29 mouse cellular contexts compared by ENCODE assay signal in genomic region chr16:57747357-57748056, GRCm38 (mm10). TPM values are rescaled to one million over a fixed set of nuclear protein-coding genes. Genes with fewer than 3 reads are reported as not detected.
DNase-seq lines count a peak whose midpoint lies in the region; ATAC-seq lines count a peak whose summit lies in the region.
"Had no signal": no experiment of that assay in that cellular context is flagged by ENCODE, and none has a peak within 500 bp of the region (broad histone marks: within the 10 kb centered on the region; RNA-seq: fewer than 3 reads in every experiment).

No protein-coding gene starts in this region.

- no peak for ATAC-seq in midbrain, embryonic 11.5 days (ENCODE audit: low FRiP score)
- ATAC-seq in midbrain, embryonic 13.5 days = no peak
- ATAC-seq: activated CD4-positive, CD25-positive, alpha-beta regulatory T cell, adult 4 months; forebrain, embryonic 13.5 days had no signal

- no peak overlapping the region for H3K4me2 ChIP-seq in midbrain, embryonic 11.5 days
- H3K4me2 ChIP-seq in midbrain, embryonic 13.5 days (replicated peaks) = no peak overlapping the region
- H3K4me2 ChIP-seq: forebrain, embryonic 13.5 days; heart, embryonic 15.5 days; hindbrain, embryonic 13.5 days; limb, embryonic 13.5 days; liver, embryonic 13.5 days; neural tube, embryonic 12.5 days had no signal

- no peak overlapping the region for H3K4me3 ChIP-seq in midbrain, embryonic 11.5 days (ENCODE audit: low read depth, low read length)
- no peak overlapping the region for H3K4me3 ChIP-seq in midbrain, embryonic 13.5 days (replicated peaks)
- H3K4me3 ChIP-seq: forebrain, embryonic 13.5 days; heart, embryonic 15.5 days; hindbrain, embryonic 13.5 days; layer of hippocampus, adult 2 months; limb, embryonic 13.5 days; liver, embryonic 13.5 days; neural tube, embryonic 12.5 days had no signal

- H3K27me3 ChIP-seq in midbrain, embryonic 11.5 days (ENCODE audit: control insufficient read depth, insufficient read depth, low read length) = no peaks in the 10 kb centered on the region
- H3K27me3 ChIP-seq in midbrain, embryonic 13.5 days = no peaks in the 10 kb centered on the region
- H3K27me3 ChIP-seq: forebrain, embryonic 13.5 days; heart, embryonic 15.5 days; hindbrain, embryonic 13.5 days; liver, embryonic 13.5 days; neural tube, embryonic 12.5 days had no signal

- no peak overlapping the region for H3K27ac ChIP-seq in midbrain, embryonic 11.5 days (ENCODE audit: low read depth, low read length)
- H3K27ac ChIP-seq in midbrain, embryonic 13.5 days = no peak overlapping the region
- H3K27ac ChIP-seq: forebrain, embryonic 13.5 days; heart, embryonic 15.5 days; hindbrain, embryonic 13.5 days; layer of hippocampus, adult 2 months; limb, embryonic 13.5 days; liver, embryonic 13.5 days; neural tube, embryonic 12.5 days had no signal

- WGBS in midbrain, embryonic 11.5 days = 91% methylated on average over 2 of the region's 2 CpGs
- 84% methylated on average over 2 of the region's 2 CpGs for WGBS in midbrain, embryonic 13.5 days

- DNase-seq in gastrocnemius, postnatal 25 days = peak; percentile 9
- DNase-seq in gastrocnemius, postnatal 10 days = no peak
- DNase-seq in midbrain, embryonic 11.5 days (ENCODE audit: low spot score, missing footprints) = peak; percentile 41
- DNase-seq in skeletal muscle tissue, adult 2 months (ENCODE audit: low read depth, low spot score) = peak; percentile 40
- no peak for DNase-seq in cerebellum, adult 18-20 months
- DNase-seq in left cerebral cortex, adult 8-10 months (ENCODE audit: low spot score in 2 of 2) = no peak
- DNase-seq: adrenal gland, postnatal 14 days; cerebellum, adult 9-10 months; kidney, adult 18-20 months; kidney, postnatal 25 days; layer of hippocampus, postnatal 36 days; liver, embryonic 13.5 days; lung, adult 2 months; lung, postnatal 14 days; right cerebral cortex, postnatal 14 days; spleen, adult 18-20 months; thymus, adult 18-20 months; thymus, postnatal 36 days had no signal

- no peaks in the 10 kb centered on the region for H3K9me3 ChIP-seq in midbrain, embryonic 11.5 days (ENCODE audit: control insufficient read depth, low read length)
- H3K9me3 ChIP-seq in midbrain, embryonic 13.5 days = no peaks in the 10 kb centered on the region
- H3K9me3 ChIP-seq: forebrain, embryonic 13.5 days; heart, embryonic 15.5 days; hindbrain, embryonic 13.5 days; limb, embryonic 13.5 days; liver, embryonic 13.5 days; neural tube, embryonic 12.5 days had no signal

- no peaks in the 10 kb centered on the region for H3K4me1 ChIP-seq in midbrain, embryonic 11.5 days (ENCODE audit: control insufficient read depth, insufficient read depth, low read length)
- no peaks in the 10 kb centered on the region for H3K4me1 ChIP-seq in midbrain, embryonic 13.5 days (replicated peaks)
- H3K4me1 ChIP-seq: forebrain, embryonic 13.5 days; heart, embryonic 15.5 days; hindbrain, embryonic 13.5 days; limb, embryonic 13.5 days; liver, embryonic 13.5 days; neural tube, embryonic 12.5 days had no signal

- H3K9ac ChIP-seq in midbrain, embryonic 11.5 days (ENCODE audit: low read length) = no peak overlapping the region
- no peak overlapping the region for H3K9ac ChIP-seq in midbrain, embryonic 13.5 days (replicated peaks)
- H3K9ac ChIP-seq: forebrain, embryonic 13.5 days; heart, embryonic 15.5 days; hindbrain, embryonic 13.5 days; limb, embryonic 13.5 days; liver, embryonic 13.5 days; neural tube, embryonic 12.5 days had no signal

- H3K36me3 ChIP-seq in midbrain, embryonic 11.5 days (ENCODE audit: control insufficient read depth, insufficient read depth, low read length) = no peaks in the 10 kb centered on the region
- H3K36me3 ChIP-seq in midbrain, embryonic 13.5 days = no peaks in the 10 kb centered on the region
- H3K36me3 ChIP-seq: heart, embryonic 15.5 days; hindbrain, embryonic 13.5 days; limb, embryonic 13.5 days; liver, embryonic 13.5 days; neural tube, embryonic 12.5 days had no signal

RNA-seq across cellular contexts. Expression of gene Col8a1, which starts 7.0 kb away (rescaled TPM):
- total RNA-seq in gastrocnemius, postnatal 25 days (2021) = 1 to 10 TPM; 6.3 to 9.1 TPM
- total RNA-seq in gastrocnemius, postnatal 10 days (2021) = 1 to 10 TPM; 5.8 to 6.3 TPM
- 1.1 TPM in 2 replicates for polyA plus RNA-seq in midbrain, embryonic 11.5 days (2014; fragmentation: Nextera tagmentation; extraction: Ambion mirVana)
- polyA plus RNA-seq in midbrain, embryonic 13.5 days (2015; fragmentation: Nextera tagmentation; extraction: Ambion mirVana) = 2.1 and 4.3 TPM in 2 replicates
- total RNA-seq in left cerebral cortex, adult 8-10 months (2022) = 1 to 10 TPM; 1.7 to 2.6 (median 1.8) TPM
- total RNA-seq: common myeloid progenitor, adult 5-6 weeks; megakaryocyte progenitor cell, adult 5-6 weeks; MEL had no signal

Comparison
In these comparisons a context has a peak if more than half of its experiments do, and no peak if none do; other contexts are left out.
1. DNase-seq: peak in gastrocnemius, postnatal 25 days (single experiment), midbrain, embryonic 11.5 days (single experiment) and skeletal muscle tissue, adult 2 months (single experiment); none in gastrocnemius, postnatal 10 days (single experiment), cerebellum, adult 18-20 months (0 of 2) and left cerebral cortex, adult 8-10 months (0 of 2).